ENCODE assay signal across 24 mouse cellular contexts in genomic region chr15:6404172-6404571, GRCm38 (mm10). TPM values are rescaled to one million over a fixed set of nuclear protein-coding genes. Genes with fewer than 3 reads are reported as not detected.
DNase-seq lines count a peak whose midpoint lies in the region; ATAC-seq and TF ChIP-seq lines count a peak whose summit lies in the region.
"Had no signal": no experiment of that assay in that cellular context is flagged by ENCODE, and none has a peak within 500 bp of the region (broad histone marks: within the 10 kb centered on the region; RNA-seq: fewer than 3 reads in every experiment).

No protein-coding gene starts in this region.

- WGBS in kidney, embryonic 15.5 days, result 59% methylated on average over 5 of the region's 5 CpGs
- 71% methylated on average over 5 of the region's 5 CpGs for WGBS in limb, embryonic 12.5 days

- H3K4me2 ChIP-seq in kidney, embryonic 15.5 days, result no peak overlapping the region
- no peak overlapping the region for H3K4me2 ChIP-seq in limb, embryonic 12.5 days
- H3K4me2 ChIP-seq in myocyte (ENCODE audit: low read depth), result peak overlapping the region; percentile 70
- H3K4me2 ChIP-seq: embryonic facial prominence, embryonic 15.5 days; heart, embryonic 13.5 days; hindbrain, embryonic 13.5 days had no signal

- no peak overlapping the region for H3K4me3 ChIP-seq in kidney, embryonic 15.5 days (replicated peaks)
- no peak overlapping the region for H3K4me3 ChIP-seq in limb, embryonic 12.5 days (replicated peaks)
- no peak overlapping the region for H3K4me3 ChIP-seq in myocyte
- H3K4me3 ChIP-seq in layer of hippocampus, adult 2 months, result no peak overlapping the region
- H3K4me3 ChIP-seq: embryonic facial prominence, embryonic 15.5 days; erythroblast, embryonic 14.5 days; forebrain, embryonic 10.5 days; gastrocnemius, adult 2 months; heart, embryonic 13.5 days; hindbrain, embryonic 13.5 days had no signal

- no peak overlapping the region for H3K27ac ChIP-seq in kidney, embryonic 15.5 days
- H3K27ac ChIP-seq in limb, embryonic 12.5 days, result peak overlapping the region; percentile 42; the same call in 1 of the 2 replicates
- H3K27ac ChIP-seq in layer of hippocampus, adult 2 months, result no peak overlapping the region
- H3K27ac ChIP-seq: embryonic facial prominence, embryonic 15.5 days; forebrain, embryonic 10.5 days; gastrocnemius, adult 2 months; heart, embryonic 13.5 days; hindbrain, embryonic 13.5 days; hindbrain, postnatal 0 days had no signal

- TF ChIP-seq POLR2A in myocyte (IDR thresholded peaks at IDR 0.05; ENCODE audit: insufficient read length, low read depth), result no peak

- H3K36me3 ChIP-seq in kidney, embryonic 15.5 days, result no peaks in the 10 kb centered on the region
- H3K36me3 ChIP-seq in limb, embryonic 12.5 days, result no peaks in the 10 kb centered on the region
- H3K36me3 ChIP-seq in myocyte (ENCODE audit: control insufficient read depth, insufficient read depth), result no peaks in the 10 kb centered on the region
- H3K36me3 ChIP-seq: embryonic facial prominence, embryonic 15.5 days; forebrain, embryonic 10.5 days; heart, embryonic 13.5 days; hindbrain, embryonic 13.5 days had no signal

- TF ChIP-seq CTCF in layer of hippocampus, adult 2 months (conservative IDR thresholded peaks at IDR 0.05), result no peak

- peaks cover 26% of the 10 kb centered on the region for H3K79me2 ChIP-seq in myocyte (ENCODE audit: control insufficient read depth, insufficient read depth)

- H3ac ChIP-seq in myocyte (ENCODE audit: control insufficient read depth, insufficient read length), result no peak overlapping the region

- peaks cover 7% of the 10 kb centered on the region; the same call in 1 of the 2 replicates for H3K4me1 ChIP-seq in kidney, embryonic 15.5 days
- H3K4me1 ChIP-seq in limb, embryonic 12.5 days (replicated peaks), result peaks cover 8% of the 10 kb centered on the region
- H3K4me1 ChIP-seq: embryonic facial prominence, embryonic 15.5 days; forebrain, embryonic 10.5 days; heart, embryonic 13.5 days; hindbrain, embryonic 13.5 days had no signal

- no peaks in the 10 kb centered on the region for H3K27me3 ChIP-seq in kidney, embryonic 15.5 days
- no peaks in the 10 kb centered on the region for H3K27me3 ChIP-seq in limb, embryonic 12.5 days
- no peaks in the 10 kb centered on the region for H3K27me3 ChIP-seq in myocyte (ENCODE audit: control insufficient read depth, insufficient read depth, insufficient read length)
- H3K27me3 ChIP-seq: embryonic facial prominence, embryonic 15.5 days; heart, embryonic 13.5 days; hindbrain, embryonic 13.5 days had no signal

- H3K9me3 ChIP-seq in kidney, embryonic 15.5 days (replicated peaks), result no peaks in the 10 kb centered on the region
- H3K9me3 ChIP-seq in limb, embryonic 12.5 days, result no peaks in the 10 kb centered on the region
- H3K9me3 ChIP-seq: embryonic facial prominence, embryonic 15.5 days; forebrain, embryonic 10.5 days; heart, embryonic 13.5 days; hindbrain, embryonic 13.5 days had no signal

- H3K9ac ChIP-seq in kidney, embryonic 15.5 days, result no peak overlapping the region
- H3K9ac ChIP-seq in limb, embryonic 12.5 days (replicated peaks), result no peak overlapping the region
- H3K9ac ChIP-seq: embryonic facial prominence, embryonic 15.5 days; heart, embryonic 13.5 days; hindbrain, embryonic 13.5 days had no signal

- ATAC-seq in kidney, embryonic 15.5 days (replicated peaks; ENCODE audit: low FRiP score), result 0 out of 2 replicates have a peak, but pooled peaks have one; percentile 54
- 0 out of 2 replicates have a peak, but pooled peaks have one; percentile 22 for ATAC-seq in common myeloid progenitor, adult 5-6 weeks (replicated peaks; ENCODE audit: low read depth, poor library complexity, severe bottlenecking)
- ATAC-seq in limb, embryonic 12.5 days (ENCODE audit: insufficient number of reproducible peaks, insufficient read depth, low FRiP score, low TSS enrichment, low read depth), result peak; percentile 59; the same call in 1 of the 2 replicates
- ATAC-seq: forebrain, embryonic 14.5 days; hindbrain, postnatal 0 days had no signal

- no peak for DNase-seq in kidney, adult 9 months
- no peak for DNase-seq in layer of hippocampus, adult 2 months (ENCODE audit: low spot score in 2 of 2)
- DNase-seq in lung, postnatal 14 days, result no peak
- DNase-seq: adrenal gland, adult 8-10 months; adrenal gland, postnatal 36 days; cerebellum, adult 2 months; cerebellum, postnatal 10 days; gastrocnemius, adult 2 months; gastrocnemius, postnatal 25 days; heart, adult 11 months; heart, postnatal 4 days had no signal

TF ChIP-seq in myocyte, 11 proteins besides CTCF, POLR2A, EP300 and RAD21:
- TF ChIP-seq TCF12 (IDR thresholded peaks at IDR 0.05; ENCODE audit: insufficient read depth, poor library complexity, severe bottlenecking) (peak; percentile 89), MYOD1 (IDR thresholded peaks at IDR 0.05; ENCODE audit: control insufficient read depth in 1 of 3, insufficient read length in 2 of 3, low read depth in 2 of 3) (peak; percentile 96 to 98 (median 98)), POLR2AphosphoS2 (IDR thresholded peaks at IDR 0.05; ENCODE audit: insufficient read length, low read depth) (no peak), TCF3 (IDR thresholded peaks at IDR 0.05; ENCODE audit: insufficient read length, low read depth) (peak; percentile 56), CEBPB (IDR thresholded peaks at IDR 0.05; ENCODE audit: insufficient read depth, poor library complexity, severe bottlenecking) (no peak), MYOG (IDR thresholded peaks at IDR 0.05; ENCODE audit: control insufficient read depth in 1 of 3, insufficient read depth in 1 of 3, insufficient read length in 2 of 3, low read depth in 2 of 3) (peak in 2 of 3 experiments; percentile 46 to 49), MAX (IDR thresholded peaks at IDR 0.05; ENCODE audit: low read depth) (no peak)

RNA-seq across cellular contexts. Expression of gene C9, which starts 41.0 kb away (rescaled TPM):
- 0.08 and 0.13 TPM in 2 replicates for polyA plus RNA-seq in kidney, embryonic 15.5 days (2015; fragmentation: Nextera tagmentation; extraction: Ambion mirVana)
- total RNA-seq in common myeloid progenitor, adult 5-6 weeks (2017), result not detected in 2 replicates
- not detected in 2 replicates for polyA plus RNA-seq in limb, embryonic 12.5 days (2016; fragmentation: Nextera tagmentation; extraction: Ambion mirVana)
- polyA plus RNA-seq in myocyte (2012; fragmentation: generic; extraction: Trizol), result not detected
- total RNA-seq in layer of hippocampus, adult 2 months (2021), result not detected
- total RNA-seq: ES-E14; gastrocnemius, adult 2 months; gastrocnemius, postnatal 25 days; heart, postnatal 4 days; hindbrain, postnatal 0 days had no signal
- polyA plus RNA-seq: cerebellum, adult 2 months; embryonic facial prominence, embryonic 15.5 days; erythroblast, embryonic 14.5 days; forebrain, embryonic 10.5 days; forebrain, embryonic 14.5 days; heart, embryonic 13.5 days; heart, postnatal 0 days; hindbrain, embryonic 13.5 days; hindbrain, postnatal 0 days had no signal
